Mouse (Mus musculus): ENCODE data around the gene Xpa. TPM values are rescaled to one million over a fixed set of nuclear protein-coding genes. Genes with fewer than 3 reads are reported as not detected.

The Xpa gene
- 25.2 and 49.3 TPM in 2 replicates for polyA plus RNA-seq (2011; ENCODE audit: insufficient read depth, insufficient read length, low replicate concordance, missing spikeins)

DNA sequence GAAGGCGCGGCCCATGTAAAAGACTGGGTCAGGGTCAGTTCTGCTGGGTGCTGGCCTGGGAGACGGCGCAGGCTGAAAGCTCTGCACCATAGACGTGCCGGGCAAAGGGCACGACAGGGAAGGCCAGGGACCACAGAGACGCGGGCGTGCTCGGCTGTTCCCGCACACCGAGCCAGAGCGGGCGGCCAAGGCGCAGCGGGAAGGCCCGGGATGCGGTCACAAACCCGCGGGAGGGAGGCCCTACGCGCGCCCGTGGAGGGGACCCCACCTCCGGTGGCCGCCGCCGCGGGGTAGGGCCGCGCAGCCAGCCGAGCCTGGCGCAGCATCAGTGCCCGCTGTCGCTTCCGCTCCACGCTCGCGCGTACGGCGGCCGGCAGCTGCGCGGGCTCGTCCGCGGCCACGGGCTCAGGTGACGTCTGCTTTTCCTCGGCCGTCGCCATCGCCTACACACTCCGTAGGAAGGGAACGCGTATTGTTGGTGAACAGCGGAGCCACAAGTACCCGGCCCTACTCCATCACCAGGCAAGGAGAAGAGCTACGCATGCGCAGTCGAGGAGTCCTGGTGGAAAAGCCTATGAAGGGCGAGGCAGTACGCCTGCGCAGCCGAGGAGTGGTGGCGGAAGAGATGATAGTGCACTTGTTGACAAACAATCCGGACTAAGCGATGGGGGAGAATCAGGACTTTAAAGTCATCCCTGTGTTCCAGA lies at the start of gene Xpa:
Gene Xpa (minus strand): TSS at position 531 of the 707 bp plus-strand sequence.
- H3K4me3 ChIP-seq (replicated peaks; ENCODE audit: control insufficient read depth, low read depth, low read length) = peak within 1 kb of the TSS; percentile 99
- under 1% methylated on average over 70 of the region's 70 CpGs for WGBS
- peak within 1 kb of the TSS; percentile 96 for H3K27ac ChIP-seq (ENCODE audit: control insufficient read depth, insufficient read depth, low read depth, low read length, poor library complexity)
- peak; percentile 91 for TF ChIP-seq POLR2A (IDR thresholded peaks at IDR 0.05; ENCODE audit: borderline replicate concordance, control insufficient read depth, low read depth, low read length)
- no peak for TF ChIP-seq CTCF (IDR thresholded peaks at IDR 0.05; ENCODE audit: control insufficient read depth, insufficient read depth, low read length)
- H3K4me1 ChIP-seq (ENCODE audit: control insufficient read depth, insufficient read depth, low read length) = peaks cover 1% of the 10 kb centered on the region

DNA sequence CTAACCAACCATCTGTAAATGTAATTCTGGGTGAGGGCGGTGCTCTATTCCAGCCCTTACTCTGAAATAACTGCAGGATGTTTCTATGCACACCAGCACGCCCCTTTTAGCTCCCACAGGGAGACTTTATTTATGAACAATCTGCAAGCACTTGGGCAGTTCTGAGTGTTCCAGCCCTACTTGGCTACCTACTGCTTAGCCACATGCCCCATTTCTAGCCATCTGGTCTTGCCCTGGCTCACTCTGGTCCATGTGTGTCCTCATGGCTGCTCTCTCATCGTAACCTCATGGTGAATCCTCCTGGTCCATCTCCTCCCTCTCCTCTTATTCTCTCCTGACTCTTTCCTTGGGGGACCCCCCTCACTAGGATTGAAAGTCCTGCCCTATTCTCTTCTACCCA lies 39.8 kb upstream of the Xpa start:
- no peak overlapping the region for H3K27ac ChIP-seq (ENCODE audit: control insufficient read depth, insufficient read depth, low read depth, low read length, poor library complexity)
- TF ChIP-seq POLR2A (IDR thresholded peaks at IDR 0.05; ENCODE audit: borderline replicate concordance, control insufficient read depth, low read depth, low read length) (no peak), CTCF (IDR thresholded peaks at IDR 0.05; ENCODE audit: control insufficient read depth, insufficient read depth, low read length) (no peak)
- WGBS = 79% methylated on average over 3 of the region's 3 CpGs
- no peaks in the 10 kb centered on the region for H3K4me1 ChIP-seq (ENCODE audit: control insufficient read depth, insufficient read depth, low read length)
- H3K4me3 ChIP-seq (replicated peaks; ENCODE audit: control insufficient read depth, low read depth, low read length) = no peak overlapping the region

DNA sequence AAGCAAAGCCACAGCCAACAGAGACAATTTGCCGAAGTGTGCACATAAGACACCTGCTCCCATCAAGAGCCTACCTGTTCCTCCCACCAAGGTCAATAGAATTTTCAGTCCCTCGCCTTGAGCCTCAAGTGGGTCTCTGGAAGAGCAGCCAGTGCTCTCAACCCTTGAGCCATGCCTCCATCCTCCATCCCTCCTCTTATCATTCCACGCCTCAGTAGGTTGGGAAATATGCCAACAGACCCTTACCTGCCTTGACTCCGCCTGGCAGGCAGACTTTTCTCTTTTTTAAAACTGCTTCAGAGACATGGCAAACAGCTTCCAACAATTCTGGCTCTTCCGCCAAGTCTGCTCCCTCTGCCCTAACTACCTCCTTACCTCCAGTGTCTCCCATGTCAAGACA lies 38.6 kb upstream of the Xpa start:
- WGBS = 78% methylated on average over 5 of the region's 5 CpGs
- Histone ChIP-seq H3K4me3 (replicated peaks; ENCODE audit: control insufficient read depth, low read depth, low read length) (no peak overlapping the region), H3K4me1 (ENCODE audit: control insufficient read depth, insufficient read depth, low read length) (no peaks in the 10 kb centered on the region), H3K27ac (ENCODE audit: control insufficient read depth, insufficient read depth, low read depth, low read length, poor library complexity) (no peak overlapping the region)
- no peak for TF ChIP-seq POLR2A (IDR thresholded peaks at IDR 0.05; ENCODE audit: borderline replicate concordance, control insufficient read depth, low read depth, low read length)
- no peak for TF ChIP-seq CTCF (IDR thresholded peaks at IDR 0.05; ENCODE audit: control insufficient read depth, insufficient read depth, low read length)

DNA sequence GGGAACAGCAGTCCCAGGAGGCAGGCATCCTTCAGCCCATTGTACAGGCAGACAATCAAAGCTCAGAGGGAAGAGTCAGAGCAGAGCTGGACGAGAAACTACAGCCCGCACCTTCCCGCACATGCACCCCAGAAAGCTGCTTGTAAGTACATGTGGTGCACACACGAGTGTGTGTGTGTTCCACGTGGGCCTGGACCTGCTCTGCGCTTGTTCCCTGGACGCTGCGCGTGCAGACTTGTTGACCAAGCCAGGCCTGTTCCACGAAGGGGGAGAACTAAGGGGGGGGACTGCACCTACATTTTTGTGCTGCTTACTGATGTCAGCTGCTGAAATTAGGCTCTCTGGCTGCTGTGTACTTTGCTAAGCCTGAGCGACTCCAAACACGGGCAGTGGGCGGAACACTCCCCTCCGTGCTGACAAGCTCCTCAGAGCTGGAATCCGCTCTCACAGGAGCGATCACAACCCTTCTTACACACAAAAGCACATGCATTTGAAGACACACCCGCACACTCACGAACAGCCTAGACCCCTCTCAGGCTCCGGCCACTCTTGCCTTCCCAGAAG lies 30.9 kb upstream of the Xpa start:
- no peak overlapping the region for H3K4me3 ChIP-seq (replicated peaks; ENCODE audit: control insufficient read depth, low read depth, low read length)
- 76% methylated on average over 19 of the region's 19 CpGs for WGBS
- no peak overlapping the region for H3K27ac ChIP-seq (ENCODE audit: control insufficient read depth, insufficient read depth, low read depth, low read length, poor library complexity)
- H3K4me1 ChIP-seq (ENCODE audit: control insufficient read depth, insufficient read depth, low read length) = no peaks in the 10 kb centered on the region
- TF ChIP-seq CTCF (IDR thresholded peaks at IDR 0.05; ENCODE audit: control insufficient read depth, insufficient read depth, low read length) = no peak
- TF ChIP-seq POLR2A (IDR thresholded peaks at IDR 0.05; ENCODE audit: borderline replicate concordance, control insufficient read depth, low read depth, low read length) = no peak

DNA sequence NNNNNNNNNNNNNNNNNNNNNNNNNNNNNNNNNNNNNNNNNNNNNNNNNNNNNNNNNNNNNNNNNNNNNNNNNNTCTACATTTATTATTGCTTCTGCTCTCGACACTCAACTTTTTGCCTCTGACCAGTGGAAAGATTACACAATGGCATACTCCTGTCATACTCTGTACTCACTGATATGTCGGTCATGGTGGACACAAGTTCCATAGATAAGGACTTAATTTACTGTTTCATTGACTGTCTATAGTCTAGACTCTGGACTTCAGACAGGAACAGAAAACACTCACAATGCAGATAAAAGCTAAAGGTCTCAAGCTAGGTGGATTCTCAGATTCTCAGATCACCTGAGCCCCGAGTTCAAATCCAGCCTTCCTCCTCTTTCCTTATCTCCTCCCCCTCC lies 25.0 kb upstream of the Xpa start:
- no peak overlapping the region for H3K4me3 ChIP-seq (replicated peaks; ENCODE audit: control insufficient read depth, low read depth, low read length)
- no peak overlapping the region for H3K27ac ChIP-seq (ENCODE audit: control insufficient read depth, insufficient read depth, low read depth, low read length, poor library complexity)
- WGBS = 72% methylated on average over 3 of the region's 3 CpGs
- no peak for TF ChIP-seq CTCF (IDR thresholded peaks at IDR 0.05; ENCODE audit: control insufficient read depth, insufficient read depth, low read length)
- no peak for TF ChIP-seq POLR2A (IDR thresholded peaks at IDR 0.05; ENCODE audit: borderline replicate concordance, control insufficient read depth, low read depth, low read length)
- H3K4me1 ChIP-seq (ENCODE audit: control insufficient read depth, insufficient read depth, low read length) = no peaks in the 10 kb centered on the region

DNA sequence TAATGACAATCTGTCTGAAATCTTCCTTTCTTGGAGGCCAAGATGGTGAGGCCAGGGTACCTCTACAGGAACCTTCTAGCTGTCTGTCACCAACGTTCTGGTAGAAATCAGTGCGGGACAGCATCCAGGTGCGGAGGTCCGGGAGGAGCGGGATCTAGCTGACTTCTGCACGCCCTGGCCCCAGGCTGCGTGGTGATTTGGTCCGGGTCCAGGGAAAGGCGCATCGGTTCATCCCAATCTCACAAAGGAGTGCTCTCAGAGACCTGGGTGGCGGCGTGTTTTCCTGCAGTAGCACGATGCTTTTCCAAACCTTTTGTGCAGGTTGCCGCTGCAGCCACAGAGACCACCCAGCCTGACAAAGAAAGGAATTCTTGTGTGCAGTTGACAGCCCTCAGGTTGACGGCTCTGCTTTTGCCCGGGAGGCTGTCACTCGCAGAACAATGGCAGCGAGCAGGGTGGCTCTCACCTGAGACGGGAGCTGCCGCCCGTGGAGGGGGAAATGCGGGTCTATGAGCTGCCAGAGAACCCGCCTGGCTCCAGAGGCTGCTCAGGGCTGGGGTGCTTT lies 6.5 kb upstream of the Xpa start:
- no peak overlapping the region for H3K27ac ChIP-seq (ENCODE audit: control insufficient read depth, insufficient read depth, low read depth, low read length, poor library complexity)
- no peaks in the 10 kb centered on the region for H3K4me1 ChIP-seq (ENCODE audit: control insufficient read depth, insufficient read depth, low read length)
- no peak for TF ChIP-seq POLR2A (IDR thresholded peaks at IDR 0.05; ENCODE audit: borderline replicate concordance, control insufficient read depth, low read depth, low read length)
- no peak for TF ChIP-seq CTCF (IDR thresholded peaks at IDR 0.05; ENCODE audit: control insufficient read depth, insufficient read depth, low read length)
- 22% methylated on average over 23 of the region's 23 CpGs for WGBS
- no peak overlapping the region for H3K4me3 ChIP-seq (replicated peaks; ENCODE audit: control insufficient read depth, low read depth, low read length)

DNA sequence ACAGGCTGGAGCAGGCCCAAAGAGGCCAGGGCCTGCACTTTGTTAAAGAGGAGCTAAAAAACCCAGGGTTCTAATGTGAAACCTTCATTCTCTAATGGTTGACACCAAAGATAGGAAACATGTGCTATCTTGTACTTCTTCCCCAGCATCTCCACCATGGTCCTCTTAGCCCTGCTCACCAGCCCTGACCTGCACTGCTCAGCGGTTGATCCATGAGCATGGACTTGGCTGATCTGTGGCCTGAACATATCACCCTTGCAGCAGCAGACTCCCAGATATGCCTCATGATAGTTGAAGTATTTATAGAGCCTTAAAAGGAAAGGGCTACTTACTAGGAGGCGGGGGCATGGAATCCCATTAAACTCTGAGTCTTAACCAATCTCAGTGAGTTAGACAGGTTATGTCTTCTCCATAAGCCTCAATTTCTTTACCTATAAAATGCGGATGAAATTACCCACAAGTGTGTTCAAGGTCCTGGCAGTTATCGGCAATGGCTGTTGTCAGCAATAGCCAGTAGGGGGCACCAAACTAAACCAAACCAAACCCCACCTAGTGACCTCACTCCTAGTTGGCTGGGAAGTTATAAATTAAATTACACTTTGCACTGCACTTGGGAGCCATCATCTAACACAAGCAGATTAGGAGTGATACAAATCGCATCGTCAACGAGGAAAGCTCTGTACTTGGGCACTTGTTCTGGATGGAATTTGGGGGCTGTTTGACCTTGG lies 5.9 kb upstream of the Xpa start:
- 9% methylated on average over 7 of the region's 7 CpGs for WGBS
- H3K4me1 ChIP-seq (ENCODE audit: control insufficient read depth, insufficient read depth, low read length) = no peaks in the 10 kb centered on the region
- H3K4me3 ChIP-seq (replicated peaks; ENCODE audit: control insufficient read depth, low read depth, low read length) = no peak overlapping the region
- peak; percentile 57 for TF ChIP-seq CTCF (IDR thresholded peaks at IDR 0.05; ENCODE audit: control insufficient read depth, insufficient read depth, low read length)
- no peak for TF ChIP-seq POLR2A (IDR thresholded peaks at IDR 0.05; ENCODE audit: borderline replicate concordance, control insufficient read depth, low read depth, low read length)
- H3K27ac ChIP-seq (ENCODE audit: control insufficient read depth, insufficient read depth, low read depth, low read length, poor library complexity) = no peak overlapping the region

DNA sequence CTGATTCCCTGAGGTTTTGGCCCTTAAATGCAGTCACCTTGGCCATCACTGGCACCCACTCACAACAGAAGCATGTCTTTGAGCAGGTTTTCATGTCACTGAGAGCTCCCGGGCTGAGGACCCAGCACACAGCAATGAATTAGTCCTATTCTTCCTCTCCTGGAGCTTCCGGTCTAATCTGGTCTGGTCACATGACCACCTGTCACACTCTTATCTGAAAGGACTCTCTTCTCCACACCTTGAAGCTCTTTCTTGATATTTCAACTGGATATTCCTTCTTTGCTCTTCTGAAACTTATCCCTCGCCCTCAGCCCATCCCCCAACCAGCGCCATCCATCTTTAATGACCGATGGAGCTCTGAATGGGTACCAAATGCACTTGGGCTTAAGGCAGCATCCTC lies 2.0 kb upstream of the Xpa start:
- Histone ChIP-seq H3K4me3 (replicated peaks; ENCODE audit: control insufficient read depth, low read depth, low read length) (no peak overlapping the region), H3K27ac (ENCODE audit: control insufficient read depth, insufficient read depth, low read depth, low read length, poor library complexity) (no peak overlapping the region), H3K4me1 (ENCODE audit: control insufficient read depth, insufficient read depth, low read length) (peaks cover 1% of the 10 kb centered on the region)
- 65% methylated on average over 5 of the region's 5 CpGs for WGBS
- TF ChIP-seq CTCF (IDR thresholded peaks at IDR 0.05; ENCODE audit: control insufficient read depth, insufficient read depth, low read length) = no peak
- no peak for TF ChIP-seq POLR2A (IDR thresholded peaks at IDR 0.05; ENCODE audit: borderline replicate concordance, control insufficient read depth, low read depth, low read length)

All from bone marrow, adult 2 months (tissue).